Mouse (Mus musculus): ENCODE data around the gene Gm11757.
"Not testable (repeated sequence)": the region's sequence is repeated elsewhere in the genome, so short reads cannot be mapped to it uniquely, and the experiment has no call there.

Gene Gm11757

GRCm38 (mm10) chr4:73891012-73891411 is at the start of gene Gm11757:
Gene Gm11757 (minus strand): TSS chr4:73891112.
- DNase-seq (ENCODE audit: low spot score in 2 of 2) = not testable (repeated sequence)

GRCm38 (mm10) chr4:73920660-73921059 is 29.7 kb upstream of the Gm11757 start, which contains the start of gene Gm11756:
Gene Gm11756 (minus strand): TSS chr4:73920760.
- not testable (repeated sequence) for DNase-seq (ENCODE audit: low spot score in 2 of 2)

DNA sequence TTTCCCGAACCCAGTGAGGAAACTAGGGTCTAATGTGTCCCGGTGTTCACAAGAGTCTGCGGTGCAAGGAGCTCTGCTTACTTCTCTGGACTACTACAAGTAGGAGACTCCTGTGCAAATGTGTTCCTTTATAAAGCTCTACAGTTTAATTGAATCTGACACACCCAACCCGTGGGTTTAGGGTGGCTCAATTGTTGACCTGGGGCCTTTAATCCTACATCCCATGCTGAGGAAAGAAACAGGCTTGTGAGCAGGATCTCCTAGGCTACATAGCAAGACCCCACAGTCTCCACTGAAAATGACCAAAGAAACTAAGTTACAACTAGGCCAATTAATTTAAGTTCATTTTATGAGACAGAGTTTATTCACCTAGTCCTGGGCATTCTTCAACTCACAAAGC is 14.9 kb upstream of the Gm11757 start, which contains the start of gene Gm13871:
Gene Gm13871 (minus strand): TSS at position 101 of the 400 bp plus-strand sequence.
- DNase-seq (ENCODE audit: low spot score in 2 of 2) = not testable (repeated sequence)

DNA sequence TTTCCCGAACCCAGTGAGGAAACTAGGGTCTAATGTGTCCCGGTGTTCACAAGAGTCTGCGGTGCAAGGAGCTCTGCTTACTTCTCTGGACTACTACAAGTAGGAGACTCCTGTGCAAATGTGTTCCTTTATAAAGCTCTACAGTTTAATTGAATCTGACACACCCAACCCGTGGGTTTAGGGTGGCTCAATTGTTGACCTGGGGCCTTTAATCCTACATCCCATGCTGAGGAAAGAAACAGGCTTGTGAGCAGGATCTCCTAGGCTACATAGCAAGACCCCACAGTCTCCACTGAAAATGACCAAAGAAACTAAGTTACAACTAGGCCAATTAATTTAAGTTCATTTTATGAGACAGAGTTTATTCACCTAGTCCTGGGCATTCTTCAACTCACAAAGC is 14.7 kb downstream of the Gm11757 start, which contains the start of gene Gm11758:
Gene Gm11758 (minus strand): TSS at position 101 of the 400 bp plus-strand sequence.
- not testable (repeated sequence) for DNase-seq (ENCODE audit: low spot score in 2 of 2)
